Mouse (Mus musculus) limb, embryonic 12.5 days (tissue): ENCODE measurements around the gene Tenm2. TPM values are rescaled to one million over a fixed set of nuclear protein-coding genes. Genes with fewer than 3 reads are reported as not detected.

ENCODE experiments used
- ATAC-seq: fragments of 200-750 bp; cut with Nextera tagmentation; 2 replicates; pipeline ENCODE4 v1.8.0; 2017; ENCODE audit warnings: low read depth, moderate TSS enrichment; ENCODE audit not compliant: insufficient number of reproducible peaks, insufficient read depth, low FRiP score, low TSS enrichment
- H3K27ac ChIP-seq: fragments of 300-500 bp; sonication (generic); 2 replicates; pipeline ENCODE4 v1.5.1; 2016; ENCODE audit warnings: mild to moderate bottlenecking, moderate library complexity
- H3K27me3 ChIP-seq: fragments of 300-500 bp; sonication (generic); 2 replicates; pipeline ENCODE4 v1.6.1; 2016; ENCODE audit warnings: mild to moderate bottlenecking, moderate library complexity
- H3K36me3 ChIP-seq: fragments of 300-500 bp; sonication (generic); 2 replicates; pipeline ENCODE4 v1.6.1; 2016; ENCODE audit warnings: mild to moderate bottlenecking, moderate library complexity
- H3K4me1 ChIP-seq: fragments of 300-500 bp; sonication (generic); replicated peaks from 2 replicates; pipeline ENCODE4 v1.6.1; 2016
- H3K4me2 ChIP-seq: fragments of 300-500 bp; sonication (generic); 2 replicates; pipeline ENCODE4 v1.6.1; 2016; ENCODE audit warnings: mild to moderate bottlenecking, moderate library complexity
- H3K4me3 ChIP-seq: fragments of 300-500 bp; sonication (generic); replicated peaks from 2 replicates; pipeline ENCODE4 v1.5.1; 2016; ENCODE audit warnings: mild to moderate bottlenecking
- H3K9ac ChIP-seq: fragments of 300-500 bp; sonication (generic); replicated peaks from 2 replicates; pipeline ENCODE4 v1.6.1; 2016; ENCODE audit warnings: mild to moderate bottlenecking, moderate library complexity
- H3K9me3 ChIP-seq: fragments of 300-500 bp; sonication (generic); 2 replicates; pipeline ENCODE4 v1.6.1; 2016; ENCODE audit warnings: mild to moderate bottlenecking, moderate library complexity
- WGBS: fragments of 180-500 bp; shearing (Covaris S2); methylation state at CpG from one replicate; pipeline ENCODE4 v1.1.7; 2016; 5-methylcytosine and 5-hydroxymethylcytosine counted together
- polyA plus RNA-seq: library from polyadenylated mRNA; unstranded; fragments of >200 nt; fragmentation: Nextera tagmentation; extraction: Ambion mirVana; gene quantifications from 2 replicates; pipeline ENCODE4 v1.2.1, GENCODE M21; 2016

Tenm2 gene
- polyA plus RNA-seq, 1 experiment from 2014 or later: 0.94 TPM

DNA sequence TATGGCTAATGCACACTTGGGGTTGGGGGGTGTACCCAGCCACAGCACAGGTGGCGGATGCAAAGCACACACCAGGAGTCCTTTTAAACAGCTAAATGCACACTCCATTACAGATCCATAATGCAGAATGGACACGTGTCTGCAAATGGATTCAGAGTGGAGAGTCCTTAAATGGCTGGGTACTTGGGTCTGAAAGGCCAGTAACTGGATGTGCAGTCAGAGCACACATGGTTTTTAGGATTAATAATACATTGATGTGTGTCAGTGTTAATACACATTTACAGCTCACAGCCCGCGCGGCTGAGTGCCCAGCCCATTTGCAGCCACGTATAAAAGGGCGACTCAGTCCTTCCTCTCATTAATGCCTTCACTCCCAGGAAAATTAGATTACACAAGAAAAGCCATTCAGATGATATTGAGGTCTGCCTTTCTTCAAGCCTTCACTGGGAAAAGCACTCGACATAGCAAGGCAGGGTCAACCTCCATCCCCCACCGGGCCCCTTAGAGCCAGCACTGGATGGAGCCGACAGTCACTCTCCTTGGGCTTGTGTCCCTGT lies 1073.9 kb downstream of the Tenm2 start:
- Histone ChIP-seq H3K4me3 (no peak overlapping the region), H3K9ac (no peak overlapping the region), H3K36me3 (no peaks in the 10 kb centered on the region), H3K4me1 (no peaks in the 10 kb centered on the region), H3K27ac (no peak overlapping the region), H3K27me3 (0 out of 2 replicates have a peak, but pooled peaks cover 3% of the 10 kb centered on the region), H3K9me3 (no peaks in the 10 kb centered on the region), H3K4me2 (no peak overlapping the region)
- no peak for ATAC-seq
- 48% methylated on average over 10 of the region's 10 CpGs for WGBS

DNA sequence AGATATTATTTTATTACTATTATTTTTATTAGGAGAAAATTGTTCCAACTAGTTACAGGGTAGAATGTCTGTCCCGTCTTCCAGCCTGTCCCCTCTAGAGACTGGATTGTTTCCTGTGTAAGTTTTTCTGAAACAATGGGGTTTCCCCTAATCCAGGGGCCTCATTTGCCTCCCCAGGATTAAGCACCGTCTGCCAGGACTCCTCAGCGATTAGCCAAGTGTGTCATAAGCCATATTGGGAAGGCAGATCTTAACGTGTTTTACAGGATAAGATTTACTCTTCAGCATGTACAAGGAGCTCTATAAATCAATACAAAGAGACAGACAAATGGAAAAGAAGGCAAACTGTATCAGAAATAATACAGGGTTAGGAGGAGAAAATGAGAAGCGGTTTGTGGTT lies 1082.3 kb downstream of the Tenm2 start:
- Histone ChIP-seq H3K27ac (no peak overlapping the region), H3K36me3 (no peaks in the 10 kb centered on the region), H3K4me1 (peaks cover 7% of the 10 kb centered on the region), H3K9me3 (no peaks in the 10 kb centered on the region), H3K4me2 (no peak overlapping the region), H3K27me3 (peaks cover 13% of the 10 kb centered on the region), H3K9ac (no peak overlapping the region), H3K4me3 (no peak overlapping the region)
- no peak for ATAC-seq
- 45% methylated on average over 5 of the region's 5 CpGs for WGBS

DNA sequence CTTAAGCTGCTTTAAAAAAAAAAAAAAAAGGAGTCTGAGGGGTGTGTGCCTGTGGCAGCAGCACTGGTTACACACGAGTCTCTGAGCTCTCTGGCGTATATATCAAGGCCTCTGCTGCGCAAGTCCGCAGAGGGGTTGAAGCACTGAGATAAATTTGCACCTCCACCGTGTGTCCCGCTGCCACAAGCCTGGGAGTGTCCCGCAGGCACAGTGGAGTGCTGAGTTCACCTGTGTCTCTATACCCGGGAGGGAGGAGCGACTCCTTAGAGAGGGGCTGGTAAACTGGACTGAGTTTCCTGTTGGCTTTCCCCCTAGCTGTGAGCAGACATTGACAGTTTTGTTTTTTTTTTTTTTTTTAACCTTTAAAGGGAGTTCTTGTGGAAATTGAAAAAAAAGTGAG lies 1082.8 kb downstream of the Tenm2 start:
- no peak for ATAC-seq
- peaks cover 7% of the 10 kb centered on the region for H3K4me1 ChIP-seq
- no peak overlapping the region for H3K4me3 ChIP-seq
- no peak overlapping the region for H3K27ac ChIP-seq
- H3K9me3 ChIP-seq: no peaks in the 10 kb centered on the region
- H3K9ac ChIP-seq: no peak overlapping the region
- whole genome bisulfite sequencing: 13% methylated on average over 9 of the region's 9 CpGs
- no peaks in the 10 kb centered on the region for H3K36me3 ChIP-seq
- peaks cover 16% of the 10 kb centered on the region for H3K27me3 ChIP-seq
- H3K4me2 ChIP-seq: peak overlapping the region; percentile 43

DNA sequence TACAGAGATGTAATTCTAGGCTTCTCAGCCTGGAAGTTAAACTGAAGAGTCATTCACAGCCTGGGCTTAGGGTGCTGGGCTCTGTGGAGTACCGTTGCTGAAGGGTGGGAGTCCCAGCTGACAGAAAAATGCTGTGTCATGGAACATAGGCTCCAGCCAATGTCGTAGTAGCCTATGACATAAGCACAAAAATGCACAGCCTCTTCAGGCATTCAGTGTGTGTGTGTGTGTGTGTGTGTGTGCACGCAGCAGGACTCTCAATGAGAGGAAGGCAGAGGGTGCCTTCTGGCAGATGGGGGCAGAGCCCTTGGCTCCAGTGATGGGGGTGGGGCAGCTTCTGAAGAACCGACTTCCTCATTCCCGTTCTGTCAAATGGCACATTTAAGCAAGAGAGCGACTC lies 1083.5 kb downstream of the Tenm2 start:
- Histone ChIP-seq H3K27ac (no peak overlapping the region), H3K27me3 (peaks cover 18% of the 10 kb centered on the region), H3K36me3 (no peaks in the 10 kb centered on the region), H3K4me2 (no peak overlapping the region), H3K4me3 (no peak overlapping the region), H3K4me1 (peaks cover 7% of the 10 kb centered on the region), H3K9ac (no peak overlapping the region), H3K9me3 (no peaks in the 10 kb centered on the region)
- ATAC-seq: no peak
- 15% methylated on average over 6 of the region's 6 CpGs for WGBS

DNA sequence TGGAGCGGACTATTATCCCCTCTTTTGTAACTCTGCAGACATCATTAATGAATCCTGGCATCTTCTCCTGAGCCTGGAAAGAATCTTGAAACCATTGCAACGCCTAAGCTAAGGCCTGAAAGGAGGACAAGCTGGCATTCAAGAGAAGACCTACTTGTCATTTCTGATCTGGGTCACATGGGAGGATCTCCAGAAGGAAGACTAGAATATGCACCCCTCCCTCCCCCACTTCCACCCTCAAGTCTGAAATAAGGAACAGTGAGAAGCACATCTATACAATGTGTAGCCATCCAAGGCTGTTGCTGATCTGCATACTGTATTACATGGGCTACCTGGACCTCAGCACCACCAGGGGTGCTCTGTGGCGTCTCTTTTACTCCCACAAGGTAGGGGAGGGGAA lies 1086.7 kb downstream of the Tenm2 start:
- H3K27ac ChIP-seq: no peak overlapping the region
- peaks cover 16% of the 10 kb centered on the region for H3K27me3 ChIP-seq
- H3K4me3 ChIP-seq: no peak overlapping the region
- peaks cover 7% of the 10 kb centered on the region for H3K4me1 ChIP-seq
- no peak overlapping the region for H3K4me2 ChIP-seq
- 83% methylated on average over 3 of the region's 3 CpGs for WGBS
- H3K9ac ChIP-seq: no peak overlapping the region
- no peak for ATAC-seq
- H3K9me3 ChIP-seq: no peaks in the 10 kb centered on the region
- no peaks in the 10 kb centered on the region for H3K36me3 ChIP-seq

DNA sequence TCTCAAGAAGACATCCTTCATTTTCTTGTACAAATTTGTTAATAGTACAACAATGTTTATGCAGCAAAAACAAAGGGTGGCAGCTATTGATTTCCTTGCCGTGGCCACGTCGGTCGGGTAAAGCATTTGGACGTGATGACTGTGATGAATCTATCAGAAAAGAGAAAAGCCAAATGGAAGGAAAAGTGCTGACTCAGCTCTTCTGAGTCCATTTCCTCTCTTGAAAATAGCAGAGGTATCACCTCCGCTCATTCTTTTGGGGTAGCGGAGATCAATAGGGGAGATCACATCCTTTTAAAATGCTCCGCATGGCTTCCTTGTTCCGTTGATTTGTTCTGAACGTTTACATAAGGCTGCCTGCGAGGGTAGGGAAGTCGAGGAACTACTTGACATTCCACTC lies 1090.7 kb downstream of the Tenm2 start:
- 87% methylated on average over 12 of the region's 12 CpGs for WGBS
- H3K9me3 ChIP-seq: no peaks in the 10 kb centered on the region
- H3K4me3 ChIP-seq: no peak overlapping the region
- no peak overlapping the region for H3K9ac ChIP-seq
- H3K4me2 ChIP-seq: no peak overlapping the region
- no peaks in the 10 kb centered on the region for H3K4me1 ChIP-seq
- H3K27ac ChIP-seq: no peak overlapping the region
- ATAC-seq: no peak
- peaks cover 10% of the 10 kb centered on the region for H3K27me3 ChIP-seq
- no peaks in the 10 kb centered on the region for H3K36me3 ChIP-seq

DNA sequence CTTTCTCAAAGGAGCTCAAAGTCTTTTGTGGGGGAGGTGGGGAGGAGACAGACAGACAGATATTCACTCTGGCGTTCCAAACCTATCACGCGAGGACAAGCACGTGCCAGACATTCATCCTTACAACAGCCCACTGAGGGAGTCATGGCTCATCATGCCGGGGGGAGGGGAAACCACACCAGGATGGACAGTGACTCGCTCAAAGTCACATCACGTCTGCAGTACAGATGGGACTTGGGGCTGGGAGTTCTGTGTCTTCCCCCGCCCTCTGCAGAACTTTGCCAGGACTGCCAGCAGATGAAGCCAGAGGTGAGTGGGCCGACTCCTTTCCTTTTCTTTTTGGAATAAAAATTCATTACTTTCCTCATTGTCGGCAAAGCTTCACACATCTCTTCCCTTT lies 1095.4 kb downstream of the Tenm2 start:
- no peaks in the 10 kb centered on the region for H3K9me3 ChIP-seq
- ATAC-seq: no peak
- peaks cover 3% of the 10 kb centered on the region; the same call in 1 of the 2 replicates for H3K4me1 ChIP-seq
- no peak overlapping the region for H3K4me3 ChIP-seq
- no peak overlapping the region for H3K4me2 ChIP-seq
- WGBS: 90% methylated on average over 10 of the region's 10 CpGs
- no peak overlapping the region for H3K9ac ChIP-seq
- no peak overlapping the region for H3K27ac ChIP-seq
- H3K27me3 ChIP-seq: 0 out of 2 replicates have a peak, but pooled peaks cover 3% of the 10 kb centered on the region
- no peaks in the 10 kb centered on the region for H3K36me3 ChIP-seq

DNA sequence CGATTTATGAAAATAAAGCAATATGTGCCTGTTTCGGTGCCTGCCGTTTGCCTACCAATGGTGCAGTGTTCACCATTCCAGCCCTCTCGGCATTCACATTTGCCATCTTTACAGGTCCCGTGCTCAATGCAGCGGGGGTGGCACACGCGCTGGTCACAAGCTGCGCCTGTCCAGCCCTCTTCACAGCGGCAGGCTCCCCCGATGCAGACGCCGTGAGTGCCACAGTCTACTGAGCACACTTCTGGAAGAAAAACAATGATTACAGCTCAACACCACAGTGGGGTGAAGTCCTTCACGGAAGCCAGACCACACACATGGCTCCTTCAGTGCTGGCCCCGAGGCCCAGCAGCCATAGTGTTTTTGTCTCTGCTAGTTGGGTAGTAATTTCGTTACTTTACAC lies 1096.2 kb downstream of the Tenm2 start:
- no peak overlapping the region for H3K4me2 ChIP-seq

DNA sequence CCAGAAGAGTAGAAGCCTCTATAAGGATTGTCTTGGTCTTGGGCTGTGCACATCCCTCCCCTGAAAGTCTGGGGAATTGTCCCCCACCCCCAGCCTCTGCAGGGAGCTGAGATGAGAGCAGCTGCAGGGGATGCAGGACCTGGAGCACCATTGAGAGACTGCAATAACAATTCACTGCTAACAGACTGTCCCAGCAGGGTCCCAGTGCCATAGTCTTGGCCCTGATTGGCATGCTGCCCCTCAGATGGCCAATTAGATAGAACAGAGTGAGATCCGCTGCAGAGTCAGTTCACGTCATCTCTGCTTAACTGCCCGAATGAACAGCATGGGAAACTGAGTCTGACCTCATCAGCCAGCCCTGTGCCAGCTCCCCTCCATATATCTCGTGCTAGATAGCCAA lies 1097.9 kb downstream of the Tenm2 start:
- WGBS: 59% methylated on average over 4 of the region's 4 CpGs
- H3K9ac ChIP-seq: no peak overlapping the region
- H3K27me3 ChIP-seq: 0 out of 2 replicates have a peak, but pooled peaks cover 3% of the 10 kb centered on the region
- ATAC-seq: no peak
- no peaks in the 10 kb centered on the region for H3K9me3 ChIP-seq
- H3K36me3 ChIP-seq: no peaks in the 10 kb centered on the region
- peaks cover 3% of the 10 kb centered on the region; the same call in 1 of the 2 replicates for H3K4me1 ChIP-seq
- no peak overlapping the region for H3K4me3 ChIP-seq
- H3K27ac ChIP-seq: no peak overlapping the region
- no peak overlapping the region for H3K4me2 ChIP-seq

More for the DNA sequence above, 1096.2 kb downstream of the Tenm2 start:
- H3K9me3 ChIP-seq: no peaks in the 10 kb centered on the region
- H3K4me1 ChIP-seq: peaks cover 3% of the 10 kb centered on the region; the same call in 1 of the 2 replicates
- 0 out of 2 replicates have a peak, but pooled peaks cover 3% of the 10 kb centered on the region for H3K27me3 ChIP-seq
- H3K4me3 ChIP-seq: no peak overlapping the region
- no peak overlapping the region for H3K9ac ChIP-seq
- WGBS: 70% methylated on average over 16 of the region's 16 CpGs
- H3K27ac ChIP-seq: no peak overlapping the region
- no peaks in the 10 kb centered on the region for H3K36me3 ChIP-seq
- ATAC-seq: no peak

DNA sequence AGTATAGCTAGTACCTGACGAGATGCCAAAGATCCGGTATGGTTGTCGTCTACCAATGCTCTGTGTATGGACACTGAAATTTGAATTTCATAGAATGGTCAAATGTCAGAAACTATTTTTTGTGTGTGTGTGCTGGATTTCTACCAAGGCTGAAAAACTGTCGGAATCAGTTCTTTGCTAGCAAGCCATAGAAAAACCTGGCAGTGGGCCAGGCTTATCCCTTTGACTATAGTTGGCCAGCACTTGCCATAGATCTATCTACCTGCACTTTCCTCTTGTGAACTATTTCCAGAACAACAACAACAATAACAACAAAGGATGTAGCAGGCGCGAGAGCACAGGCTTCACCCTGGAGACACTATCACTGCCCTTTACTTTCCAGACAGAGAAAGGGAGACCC lies 1098.5 kb downstream of the Tenm2 start:
- Histone ChIP-seq H3K4me1 (peaks cover 3% of the 10 kb centered on the region; the same call in 1 of the 2 replicates), H3K4me2 (no peak overlapping the region), H3K4me3 (no peak overlapping the region), H3K9ac (no peak overlapping the region), H3K27me3 (0 out of 2 replicates have a peak, but pooled peaks cover 3% of the 10 kb centered on the region), H3K36me3 (no peaks in the 10 kb centered on the region), H3K27ac (no peak overlapping the region), H3K9me3 (no peaks in the 10 kb centered on the region)
- no peak for ATAC-seq
- WGBS: 83% methylated on average over 6 of the region's 6 CpGs

DNA sequence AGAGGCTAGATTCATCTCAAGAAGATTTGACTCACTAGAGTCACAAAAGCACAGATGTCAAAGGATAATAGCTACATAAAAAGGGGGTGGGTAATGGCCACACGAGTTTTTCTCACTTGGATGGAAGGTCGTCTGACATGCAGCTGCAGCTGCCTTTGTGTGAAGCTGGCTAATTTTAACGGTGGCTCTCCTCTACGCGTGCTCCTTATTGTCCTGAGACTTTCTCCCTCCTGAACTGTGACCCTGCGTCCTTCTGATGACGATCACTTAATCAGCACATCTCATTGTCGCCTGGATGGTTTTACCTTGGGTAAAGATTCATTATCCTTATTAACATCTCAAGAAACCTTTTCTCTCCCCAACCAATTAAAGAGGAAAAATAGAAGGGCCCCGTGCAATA lies 1101.1 kb downstream of the Tenm2 start:
- Histone ChIP-seq H3K36me3 (no peaks in the 10 kb centered on the region), H3K27me3 (0 out of 2 replicates have a peak, but pooled peaks cover 3% of the 10 kb centered on the region), H3K27ac (no peak overlapping the region), H3K4me2 (no peak overlapping the region), H3K9me3 (no peaks in the 10 kb centered on the region), H3K4me3 (no peak overlapping the region), H3K4me1 (peaks cover 3% of the 10 kb centered on the region; the same call in 1 of the 2 replicates), H3K9ac (no peak overlapping the region)
- WGBS: 68% methylated on average over 9 of the region's 9 CpGs
- no peak for ATAC-seq

DNA sequence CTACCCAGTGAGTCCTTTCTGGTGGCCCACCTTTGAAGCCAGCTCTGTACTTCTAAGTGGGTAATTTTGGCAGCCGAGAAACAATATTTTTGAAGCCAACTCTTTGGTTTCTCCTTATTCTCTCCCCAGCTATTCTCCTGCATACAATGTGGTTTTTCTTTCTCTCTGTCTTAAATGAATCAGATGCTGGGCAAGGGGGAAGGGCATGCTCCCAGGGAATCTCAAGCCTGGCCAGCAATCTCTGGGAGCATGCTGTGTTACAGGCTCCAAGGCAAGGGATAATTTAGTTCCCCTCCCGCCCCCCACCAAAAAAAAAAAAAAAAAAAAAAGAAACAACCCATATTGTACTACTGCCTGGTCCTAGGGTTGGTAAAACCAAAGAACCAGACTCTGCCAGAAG lies 1112.5 kb downstream of the Tenm2 start:
- Histone ChIP-seq H3K4me3 (no peak overlapping the region), H3K9me3 (no peaks in the 10 kb centered on the region), H3K27me3 (no peaks in the 10 kb centered on the region), H3K36me3 (no peaks in the 10 kb centered on the region), H3K9ac (no peak overlapping the region), H3K4me1 (peaks cover 15% of the 10 kb centered on the region), H3K27ac (no peak overlapping the region), H3K4me2 (no peak overlapping the region)
- no peak for ATAC-seq
- WGBS: 62% methylated on average over 2 of the region's 2 CpGs
